Mouse (Mus musculus) frontal cortex, adult (tissue): ENCODE data around the gene Zfp646.
"Not testable (repeated sequence)": the region's sequence is repeated elsewhere in the genome, so short reads cannot be mapped to it uniquely, and the experiment has no call there.

ENCODE experiments used
- ATAC-seq: cut with Nextera tagmentation; 2 replicates; pipeline ENCODE4 v1.9.2; 2017; ENCODE audit warnings: mild to moderate bottlenecking, moderate library complexity, mixed read lengths; ENCODE audit not compliant: low TSS enrichment

Zfp646 gene

DNA sequence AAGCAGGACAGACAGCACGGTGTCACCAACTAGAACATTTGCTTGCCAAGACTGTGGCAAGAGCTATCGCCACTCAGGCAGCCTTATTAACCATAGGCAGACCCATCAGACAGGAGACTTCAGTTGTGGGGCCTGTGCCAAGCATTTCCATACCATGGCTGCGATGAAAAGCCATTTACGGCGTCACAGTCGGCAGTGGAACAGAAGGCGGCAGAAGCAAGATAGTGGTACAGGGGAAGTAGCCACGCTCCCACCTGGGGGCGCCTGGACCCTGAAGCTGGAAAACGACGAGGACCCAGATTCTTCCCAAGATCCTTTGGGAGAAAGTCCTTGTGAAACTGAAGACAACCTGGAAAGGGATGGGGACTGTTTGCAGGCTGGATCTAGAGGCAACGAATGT, 4.4 kb downstream of the Zfp646 start:
- no peak for ATAC-seq

DNA sequence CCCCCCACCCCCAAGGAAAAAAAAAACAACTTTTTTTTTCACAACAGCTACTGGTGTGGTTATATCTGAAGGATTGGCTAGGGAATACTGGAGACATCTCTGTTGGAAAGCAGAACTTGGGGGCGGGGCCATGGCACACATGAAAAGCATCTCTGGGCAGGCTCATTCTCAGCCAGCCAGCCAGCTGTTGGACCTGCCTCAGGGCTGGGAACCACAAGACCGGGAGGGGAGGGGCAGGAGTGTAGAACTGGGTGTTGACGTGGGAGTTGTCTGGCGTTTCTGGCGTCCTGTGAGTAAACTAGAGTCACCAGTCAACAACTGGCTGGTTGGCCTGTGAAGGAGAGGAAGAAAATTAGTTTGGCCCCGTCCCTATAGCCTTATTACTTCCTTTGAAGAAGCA, 9.9 kb downstream of the Zfp646 start:
- ATAC-seq, result no peak

DNA sequence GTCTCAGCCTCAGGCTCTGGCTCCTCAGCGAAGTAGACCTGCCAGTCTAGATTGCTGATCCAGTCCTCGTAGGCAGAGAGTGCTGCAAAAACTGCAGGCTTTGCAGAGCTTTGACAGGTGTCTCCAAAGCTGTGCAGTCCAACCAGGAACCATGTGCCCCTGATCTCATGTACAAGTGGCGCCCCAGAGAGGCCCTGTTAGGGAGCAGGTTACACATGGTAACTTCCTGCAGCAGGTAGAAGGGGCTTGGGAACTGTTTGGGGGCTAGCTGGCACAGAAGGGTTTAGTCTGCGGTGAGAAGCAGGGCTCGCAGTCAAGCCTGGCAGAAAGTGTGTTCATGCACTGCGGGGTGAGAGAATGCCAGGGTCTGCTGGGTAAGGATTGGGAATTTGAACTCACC, 10.5 kb downstream of the Zfp646 start:
- no peak for ATAC-seq

DNA sequence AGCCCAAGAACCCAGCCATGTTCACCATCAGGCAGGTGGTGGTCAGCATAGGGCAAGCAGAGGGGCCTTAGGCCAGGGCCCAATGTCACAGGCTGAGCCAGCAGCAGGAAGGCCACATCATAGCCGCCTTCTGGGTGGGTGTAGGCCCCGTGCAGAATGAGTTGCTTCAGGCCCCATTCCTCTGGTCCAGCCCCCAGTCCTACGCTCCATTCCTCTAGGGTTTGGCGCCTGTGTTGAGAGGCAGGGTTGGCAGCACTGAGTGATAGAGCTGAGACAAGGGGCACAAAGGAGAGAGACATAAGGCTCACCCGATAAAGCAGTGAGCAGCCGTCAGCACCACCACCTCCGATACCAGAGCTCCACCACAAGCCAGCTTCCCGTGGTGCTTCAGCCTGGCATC, 11.2 kb downstream of the Zfp646 start:
- no peak for ATAC-seq

DNA sequence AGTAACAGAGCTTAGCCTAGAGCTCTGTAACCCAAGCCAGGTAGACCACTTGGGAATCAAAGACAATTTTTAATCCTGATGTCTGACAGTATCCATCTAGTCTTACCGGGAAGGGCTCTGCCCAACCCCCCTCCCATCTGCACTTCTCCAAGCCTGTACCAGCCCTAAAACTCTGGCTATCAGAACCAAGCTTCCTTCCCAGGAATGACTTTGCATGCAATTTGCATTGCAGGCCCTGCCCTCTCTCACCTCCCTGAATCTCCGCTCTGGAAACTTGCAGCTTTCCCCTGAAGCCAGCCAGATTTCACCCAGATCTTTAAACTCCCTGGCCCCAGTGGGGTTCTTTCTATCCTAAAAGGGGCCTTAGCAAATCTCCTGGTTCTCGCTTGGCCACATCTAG, 11.8 kb downstream of the Zfp646 start:
- ATAC-seq, result no peak

DNA sequence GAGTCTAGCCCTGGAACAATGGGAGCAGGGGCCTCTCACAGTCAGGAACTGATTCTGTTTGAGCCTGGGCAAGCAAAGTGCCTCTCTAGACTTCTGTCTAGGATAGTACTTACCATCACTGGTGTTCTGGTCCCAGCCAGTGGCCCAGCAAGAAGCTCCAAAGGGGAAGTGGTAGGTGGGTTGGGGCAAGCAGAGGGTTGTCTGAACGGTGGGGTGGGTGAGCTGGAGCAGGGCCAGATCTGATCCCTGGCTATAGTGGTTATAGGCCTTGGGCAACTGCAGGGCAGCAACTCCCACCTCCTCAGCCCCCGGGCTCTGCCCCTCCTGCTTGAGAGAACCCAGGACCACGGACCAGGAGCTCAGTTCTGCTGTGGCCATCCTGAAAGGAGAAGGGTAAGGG, 12.8 kb downstream of the Zfp646 start:
- ATAC-seq, result no peak

DNA sequence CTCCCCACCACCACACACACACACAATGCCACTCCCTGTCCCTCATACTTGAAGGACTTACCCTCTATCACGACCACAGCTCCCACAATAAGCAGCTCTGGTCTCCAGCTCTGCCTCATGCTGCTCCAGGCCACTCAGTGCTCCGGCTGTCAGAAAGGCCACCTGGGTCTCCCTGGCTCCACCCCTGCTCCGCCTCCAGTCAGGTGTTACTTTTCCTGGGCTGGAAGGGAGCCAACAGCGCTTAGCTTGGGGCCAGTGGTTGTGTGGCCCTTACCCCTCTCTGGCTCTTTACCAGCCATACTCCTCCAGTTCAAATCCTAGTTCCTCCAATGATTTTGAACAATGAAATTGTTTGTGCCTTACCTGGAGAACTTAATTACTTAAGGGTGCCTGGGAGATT, 14.8 kb downstream of the Zfp646 start, which contains the start of gene Prss53:
Prss53 (minus strand) TSS at position 173 of the 400 bp plus-strand sequence.
- ATAC-seq, result no peak

DNA sequence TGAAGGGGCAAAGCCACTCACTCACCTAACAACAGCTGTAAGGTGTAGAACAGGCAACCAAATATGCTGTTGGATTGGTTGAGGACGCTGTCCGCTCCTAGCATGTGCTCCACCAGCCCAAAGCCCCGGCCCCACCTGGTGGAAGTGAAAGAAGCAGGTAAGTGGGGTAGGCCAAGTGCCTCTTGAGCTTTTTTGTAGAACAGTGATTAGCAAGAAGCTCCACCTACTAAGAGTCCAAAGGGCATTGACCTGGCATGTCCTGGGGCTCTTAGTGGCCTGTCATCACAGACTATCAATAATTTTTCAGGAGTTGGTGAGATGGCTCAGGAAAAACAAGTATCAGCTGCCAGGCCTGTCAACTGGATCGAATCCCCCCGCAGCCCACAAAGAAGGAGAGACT, 18.5 kb downstream of the Zfp646 start:
- ATAC-seq, result no peak

DNA sequence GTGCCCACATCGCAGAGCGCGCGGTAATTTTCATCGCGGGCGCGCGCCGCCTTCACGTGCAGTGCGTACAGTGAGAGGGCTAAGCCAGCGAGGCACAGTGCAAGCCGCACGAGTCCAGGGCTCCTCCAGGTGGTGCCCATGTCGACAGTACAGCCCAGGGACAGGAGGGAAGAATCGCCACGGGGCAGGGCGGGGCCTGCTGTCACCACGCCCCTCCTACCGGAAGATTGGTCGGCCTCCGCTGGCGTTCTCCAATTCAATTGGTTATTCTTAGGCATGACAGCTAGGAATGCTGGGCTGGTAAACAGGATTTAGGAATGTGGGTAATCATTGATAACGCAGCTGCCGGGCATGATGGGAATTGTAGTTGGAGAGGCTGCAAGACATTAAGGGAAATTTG, 19.4 kb downstream of the Zfp646 start, which contains the start of the genes Gm21974 and Vkorc1:
Gm21974 (minus strand) TSS at position 13 of the 400 bp plus-strand sequence.
Vkorc1 (minus strand) TSS at position 176 of the 400 bp plus-strand sequence.
- peak; percentile 97 for ATAC-seq

DNA sequence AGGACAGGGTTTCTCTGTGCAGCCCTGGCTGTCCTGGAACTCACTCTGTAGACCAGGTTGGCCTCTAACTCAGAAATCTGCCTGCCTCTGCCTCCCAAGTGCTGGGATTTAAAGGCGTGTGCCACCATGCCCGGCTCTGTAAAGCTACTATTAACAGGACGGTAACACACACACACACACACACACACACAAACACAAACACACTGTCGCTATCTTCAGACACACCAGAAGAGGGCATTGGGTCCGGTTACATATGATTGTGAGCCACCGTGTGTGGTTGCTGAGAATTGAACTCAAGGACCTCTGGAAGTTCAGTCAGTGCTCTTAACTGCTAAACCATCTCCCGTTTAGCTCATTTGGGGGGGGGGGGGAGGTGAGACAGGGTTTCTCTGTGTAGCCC, 19.9 kb downstream of the Zfp646 start:
- not testable (repeated sequence) for ATAC-seq

DNA sequence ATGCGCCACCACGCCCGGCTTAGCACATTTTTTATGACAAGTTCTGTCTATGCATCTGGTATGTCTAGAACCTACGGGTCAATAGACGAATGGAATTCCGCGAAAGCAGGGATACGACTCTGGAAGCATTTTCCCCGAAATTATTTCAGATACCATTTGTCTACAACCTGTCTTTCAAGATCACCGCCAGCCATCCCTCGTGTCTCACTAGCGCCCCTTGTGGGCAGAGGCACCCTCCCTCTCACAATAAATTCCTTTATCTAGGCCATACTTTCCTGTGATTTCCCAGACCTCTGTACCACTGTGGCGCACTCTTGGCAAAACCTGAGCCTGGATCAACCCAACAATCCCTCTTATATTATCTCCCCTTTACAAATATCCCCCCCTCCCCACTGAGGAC, 20.4 kb downstream of the Zfp646 start:
- no peak for ATAC-seq

DNA sequence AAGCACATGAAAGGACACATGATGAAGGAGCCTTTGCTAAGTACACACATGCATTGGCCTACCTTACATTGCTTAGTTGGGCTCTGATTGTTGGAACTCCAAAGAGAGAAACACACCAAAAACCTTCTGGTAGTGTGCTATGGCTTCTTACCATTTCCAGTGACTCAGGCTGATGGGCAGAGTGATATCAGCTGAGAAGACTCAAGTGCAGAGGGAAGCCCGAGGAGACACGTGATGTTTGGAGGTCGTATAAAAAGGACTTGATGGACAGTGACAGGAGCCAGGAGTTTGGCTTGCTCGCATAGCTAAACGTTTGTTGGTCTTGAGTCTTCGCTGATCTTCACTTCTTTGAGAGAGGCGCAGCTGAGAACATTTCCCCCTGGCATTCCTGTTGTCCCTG, 21.5 kb downstream of the Zfp646 start:
- no peak for ATAC-seq

DNA sequence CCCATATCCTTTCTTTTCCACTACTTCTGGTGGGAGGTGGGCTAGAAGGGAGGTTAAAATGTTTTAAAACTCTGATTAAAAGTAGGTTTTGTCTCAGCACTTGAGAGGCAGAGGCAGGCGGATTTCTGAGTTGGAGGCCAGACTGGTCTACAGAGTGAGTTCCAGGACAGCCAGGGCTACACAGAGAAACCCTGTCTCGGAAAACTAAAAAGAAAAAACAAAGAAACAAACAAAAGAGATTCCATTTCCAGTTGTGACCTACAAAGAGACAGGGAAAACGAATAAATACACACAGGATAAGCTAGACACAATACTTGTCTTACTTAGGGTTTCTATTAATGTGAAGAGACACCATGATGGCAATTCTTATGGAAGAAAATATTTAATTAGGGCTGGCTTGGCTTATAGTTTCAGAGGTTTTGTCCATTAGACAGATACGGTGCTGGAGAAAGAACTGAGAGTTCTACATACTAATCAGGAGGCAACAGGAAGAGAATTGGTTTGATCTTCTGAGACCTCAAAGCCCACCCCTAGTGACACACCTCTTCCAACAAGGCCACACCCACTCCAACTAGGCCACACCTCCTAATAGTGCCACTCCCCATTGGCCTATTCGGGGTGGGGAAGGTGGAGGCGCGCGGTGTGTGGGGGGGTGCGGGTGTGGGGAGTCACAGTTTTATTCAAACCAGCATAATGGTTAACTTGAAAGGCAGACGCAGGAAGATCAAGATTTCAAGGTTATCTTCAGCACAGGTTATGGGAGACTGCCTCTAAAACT, 22.3 kb downstream of the Zfp646 start:
- ATAC-seq, result no peak

DNA sequence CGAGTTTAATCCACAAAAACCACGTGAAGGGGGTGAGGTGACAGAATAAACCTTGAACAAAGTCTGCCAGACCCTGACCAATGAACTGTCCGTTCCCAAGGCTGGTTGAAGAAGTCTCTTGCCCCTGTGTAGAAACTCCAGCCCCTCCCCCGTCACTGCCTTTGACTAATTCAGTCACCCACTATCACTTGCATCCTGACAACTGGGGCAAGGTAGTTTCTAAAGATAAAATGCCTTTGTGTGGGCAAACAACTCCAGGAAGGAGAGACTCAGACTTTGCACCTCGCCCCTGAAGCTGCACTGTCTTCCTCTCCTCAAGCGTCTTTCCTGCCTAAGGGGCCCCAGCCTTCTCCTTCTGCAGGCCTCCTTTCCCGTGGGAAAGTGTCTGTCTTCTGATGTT, 24.0 kb downstream of the Zfp646 start:
- ATAC-seq, result no peak

DNA sequence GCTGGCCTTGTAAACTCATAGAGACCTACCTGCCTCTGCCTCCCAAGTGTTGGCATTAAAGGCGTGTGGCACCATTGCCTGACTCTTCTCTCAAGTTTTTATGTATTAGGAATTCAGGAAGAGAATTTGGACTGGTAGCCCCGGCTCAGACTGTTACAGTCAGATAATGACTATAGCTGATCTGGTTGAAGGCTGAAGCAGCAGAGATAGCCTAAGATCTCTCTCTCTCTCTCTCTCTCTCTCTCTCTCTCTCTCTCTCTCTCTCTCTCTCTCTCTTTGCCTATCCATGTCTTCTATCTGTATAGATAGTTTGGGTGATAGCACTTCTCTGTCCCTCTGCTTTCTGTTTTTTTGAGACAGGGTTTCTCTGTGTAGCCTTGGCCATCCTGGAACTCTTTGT, 25.8 kb downstream of the Zfp646 start:
- ATAC-seq, result no peak

DNA sequence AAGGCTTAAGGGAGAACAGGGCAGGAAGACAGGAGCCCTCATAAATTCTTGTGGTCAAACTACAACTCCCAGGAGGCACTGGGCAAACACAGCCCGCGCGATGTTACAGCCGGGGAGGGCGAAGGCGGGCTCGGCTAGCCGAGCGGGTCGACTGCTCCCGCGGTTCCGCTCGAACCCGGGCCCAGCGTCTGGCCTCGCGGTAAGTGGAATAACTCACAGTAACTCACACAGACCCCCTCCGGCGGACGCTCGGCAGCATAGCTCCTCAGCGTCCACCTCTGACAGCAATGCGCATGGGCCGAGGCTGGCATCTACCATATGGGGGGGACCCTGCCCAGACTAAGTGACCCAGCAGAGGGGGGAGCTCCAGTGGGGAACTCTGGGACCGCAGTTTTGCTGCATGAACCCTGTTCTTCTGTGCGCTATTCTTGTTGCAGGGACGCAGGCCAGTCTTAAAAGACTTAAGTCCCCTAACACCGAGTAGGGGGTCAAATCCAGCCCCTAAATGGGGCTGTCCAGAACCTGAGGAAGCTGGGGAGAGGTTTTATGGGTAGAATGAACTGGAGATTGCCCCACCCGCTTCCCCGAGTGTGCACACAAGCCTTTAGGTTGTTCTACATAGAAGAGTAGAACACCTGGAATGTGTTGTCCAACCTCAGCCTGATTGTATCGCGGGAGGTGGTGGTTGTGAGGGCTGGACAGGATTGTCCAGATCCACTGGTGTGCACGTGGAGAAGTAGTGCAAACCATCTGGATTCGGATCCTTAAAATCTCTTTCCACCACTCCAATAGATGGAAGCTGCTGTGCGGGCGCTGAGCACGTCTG, 28.2 kb downstream of the Zfp646 start, which contains the start of gene Bckdk:
Bckdk (plus strand) TSS at position 112 of the 826 bp plus-strand sequence.
- peak; percentile 88 for ATAC-seq

DNA sequence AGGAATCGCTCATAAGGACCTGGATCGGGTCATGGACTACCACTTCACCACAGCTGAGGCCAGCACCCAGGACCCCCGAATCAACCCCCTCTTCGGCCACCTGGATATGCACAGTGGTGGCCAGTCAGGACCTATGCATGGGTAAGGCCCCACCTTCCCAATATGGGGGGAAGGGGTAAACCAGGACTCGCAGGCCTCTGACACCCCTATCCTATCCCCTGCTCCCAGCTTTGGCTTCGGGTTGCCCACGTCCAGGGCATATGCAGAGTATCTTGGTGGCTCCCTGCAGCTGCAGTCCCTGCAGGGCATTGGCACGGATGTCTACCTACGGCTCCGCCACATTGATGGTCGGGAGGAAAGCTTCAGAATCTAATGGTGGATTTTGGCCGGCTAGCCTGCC, 31.9 kb downstream of the Zfp646 start:
- ATAC-seq, result no peak

DNA sequence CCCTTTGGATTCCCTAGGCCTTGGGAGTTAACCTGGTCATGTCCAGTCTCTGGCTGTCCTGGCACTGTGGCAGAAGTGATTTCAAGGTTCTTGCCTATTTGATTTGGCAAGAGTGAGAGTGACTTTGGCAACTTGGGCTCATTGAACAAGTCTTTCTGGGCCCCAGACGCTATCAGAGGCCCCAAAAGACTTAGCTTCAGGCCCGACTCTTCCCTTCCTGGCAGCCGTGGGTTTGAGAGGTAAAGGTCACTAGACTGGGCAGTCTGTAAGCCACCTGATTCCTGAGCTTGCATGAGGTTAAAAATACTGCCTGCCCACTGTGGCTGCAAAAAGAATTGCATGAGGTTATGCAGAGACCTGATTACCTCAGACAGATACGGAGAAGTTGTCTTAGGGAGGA, 32.6 kb downstream of the Zfp646 start:
- no peak for ATAC-seq

DNA sequence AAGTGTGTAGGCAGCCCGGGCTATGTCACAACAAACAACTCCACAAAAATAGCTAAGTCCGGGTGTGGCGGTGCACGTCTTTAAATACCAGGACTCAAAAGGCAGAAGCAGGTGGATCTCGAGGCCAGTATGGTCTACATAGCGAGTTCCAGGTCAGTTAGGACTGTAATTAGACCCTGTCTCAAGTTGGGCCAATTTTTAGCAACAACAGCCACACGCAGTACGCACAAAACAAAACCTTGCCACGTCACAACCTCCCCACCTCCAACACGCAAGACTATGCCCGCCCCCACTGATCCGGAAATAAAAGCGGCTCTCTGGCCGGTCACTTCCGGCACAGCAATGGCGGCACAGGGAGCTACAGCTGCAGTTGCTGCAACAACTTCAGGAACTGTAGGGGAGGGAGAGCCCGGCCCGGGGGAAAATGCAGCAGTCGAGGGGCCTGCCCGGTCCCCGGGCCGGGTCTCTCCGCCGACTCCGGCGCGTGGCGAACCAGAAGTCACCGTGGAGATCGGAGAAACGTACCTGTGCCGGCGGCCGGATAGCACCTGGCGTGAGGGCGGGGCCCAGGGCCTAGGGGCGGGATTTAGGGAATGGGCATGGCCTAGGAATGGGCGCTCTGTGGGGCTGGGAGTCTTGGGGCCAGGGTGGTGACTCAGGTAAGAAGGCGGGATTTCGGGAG, 36.3 kb downstream of the Zfp646 start, which contains the start of gene Kat8:
Kat8 (plus strand) TSS at position 327 of the 682 bp plus-strand sequence.
- peak; percentile 97 for ATAC-seq

DNA sequence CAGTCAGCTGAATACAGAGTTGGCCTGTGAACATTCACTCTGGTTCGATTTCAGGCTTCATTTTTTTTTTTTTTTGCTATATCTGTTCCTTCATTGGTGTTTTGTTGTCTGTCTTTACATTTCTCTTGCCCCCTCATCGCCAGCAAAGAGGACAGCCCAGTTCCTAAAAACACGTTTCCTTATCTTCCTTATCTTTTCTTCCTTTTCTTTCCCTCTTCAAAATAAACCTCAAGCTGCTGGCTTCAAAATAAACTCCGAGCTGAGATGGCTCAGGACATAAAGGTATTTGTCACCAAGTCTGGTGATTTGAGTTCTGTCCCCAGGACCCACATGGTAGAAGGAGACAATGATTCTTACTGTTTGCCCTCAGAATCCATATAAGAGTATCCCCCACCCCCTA, 36.9 kb downstream of the Zfp646 start:
- ATAC-seq, result no peak

DNA sequence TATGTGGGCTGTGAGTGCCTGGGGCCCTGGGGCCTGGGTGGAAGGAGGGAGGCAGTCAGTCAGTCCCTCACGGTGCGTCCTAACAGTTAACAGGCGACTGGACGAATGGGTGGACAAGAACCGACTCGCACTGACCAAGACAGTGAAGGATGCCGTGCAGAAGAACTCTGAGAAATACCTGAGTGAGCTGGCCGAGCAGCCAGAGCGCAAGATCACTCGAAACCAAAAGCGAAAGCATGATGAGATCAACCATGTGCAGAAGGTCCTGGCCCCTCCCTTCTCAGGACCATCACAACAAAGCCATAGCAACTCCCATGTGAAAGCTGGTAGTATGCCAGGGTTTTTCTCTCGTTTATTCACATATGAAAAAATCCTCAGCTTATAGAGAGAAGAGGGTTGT, 39.3 kb downstream of the Zfp646 start:
- no peak for ATAC-seq

DNA sequence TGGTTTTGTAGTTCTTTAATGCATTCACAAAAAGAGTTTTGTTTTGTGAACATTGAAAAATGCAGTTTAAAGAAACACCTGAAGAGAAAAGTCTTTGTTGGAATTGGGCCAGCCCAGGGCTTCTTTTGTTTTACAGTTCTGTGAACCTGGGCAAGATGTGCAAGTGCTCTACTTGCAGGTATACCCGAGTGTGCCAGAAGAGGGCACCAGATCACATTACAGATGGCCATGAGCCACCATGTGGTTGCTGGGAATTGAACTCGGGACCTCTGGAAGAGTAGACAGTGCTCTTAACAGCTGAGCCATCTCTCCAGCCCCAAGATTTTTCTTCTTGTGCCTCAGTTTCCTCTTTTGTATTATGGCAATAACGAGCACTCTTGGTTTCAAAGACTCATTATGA, 42.2 kb downstream of the Zfp646 start:
- ATAC-seq, result no peak
